Mouse (Mus musculus): Measurements from ENCODE around the gene Cldn14. TPM values are rescaled to one million over a fixed set of nuclear protein-coding genes. Genes with fewer than 3 reads are reported as not detected.
"Not testable (repeated sequence)": the region's sequence is repeated elsewhere in the genome, so short reads cannot be mapped to it uniquely, and the experiment has no call there.

The Cldn14 gene
- polyA plus RNA-seq, 1 experiment from 2014 or later: 0.61 TPM

- ATAC-seq: peak; percentile 84
- not testable (repeated sequence) for H3K4me2 ChIP-seq (ENCODE audit: low read depth, low read length); H3K9ac ChIP-seq (ENCODE audit: low read depth, low read length); H3K27me3 ChIP-seq (replicated peaks; ENCODE audit: control insufficient read depth, insufficient read depth, low read length); H3K4me3 ChIP-seq (ENCODE audit: low read length); H3K36me3 ChIP-seq (ENCODE audit: control insufficient read depth, insufficient read depth, low read length); H3K27ac ChIP-seq (ENCODE audit: low read length); H3K9me3 ChIP-seq (ENCODE audit: control insufficient read depth, low read length); H3K4me1 ChIP-seq (ENCODE audit: control insufficient read depth, insufficient read depth, low read length)
- 81% methylated on average over 8 of the region's 8 CpGs for WGBS
These were observed 4.9 kb upstream of the Cldn14 start for GRCm38 (mm10) chr16:94013328-94014086.

GRCm38 (mm10) chr16:94011224-94011623 lies 2.6 kb upstream of the Cldn14 start:
- WGBS: 13% methylated on average over 5 of the region's 5 CpGs
- no peak for ATAC-seq
- no peak overlapping the region for H3K27ac ChIP-seq (ENCODE audit: low read length)
- H3K4me3 ChIP-seq (ENCODE audit: low read length): no peak overlapping the region
- H3K4me2 ChIP-seq (ENCODE audit: low read depth, low read length): no peak overlapping the region
- no peaks in the 10 kb centered on the region for H3K9me3 ChIP-seq (ENCODE audit: control insufficient read depth, low read length)
- peaks cover 25% of the 10 kb centered on the region for H3K4me1 ChIP-seq (ENCODE audit: control insufficient read depth, insufficient read depth, low read length)
- no peaks in the 10 kb centered on the region for H3K36me3 ChIP-seq (ENCODE audit: control insufficient read depth, insufficient read depth, low read length)
- no peak overlapping the region for H3K9ac ChIP-seq (ENCODE audit: low read depth, low read length)
- H3K27me3 ChIP-seq (replicated peaks; ENCODE audit: control insufficient read depth, insufficient read depth, low read length): no peaks in the 10 kb centered on the region

GRCm38 (mm10) chr16:94010633-94011032 lies 2.0 kb upstream of the Cldn14 start:
- Histone ChIP-seq H3K4me3 (ENCODE audit: low read length) (no peak overlapping the region), H3K4me1 (ENCODE audit: control insufficient read depth, insufficient read depth, low read length) (peaks cover 25% of the 10 kb centered on the region), H3K9ac (ENCODE audit: low read depth, low read length) (no peak overlapping the region), H3K36me3 (ENCODE audit: control insufficient read depth, insufficient read depth, low read length) (no peaks in the 10 kb centered on the region), H3K27me3 (replicated peaks; ENCODE audit: control insufficient read depth, insufficient read depth, low read length) (no peaks in the 10 kb centered on the region), H3K9me3 (ENCODE audit: control insufficient read depth, low read length) (no peaks in the 10 kb centered on the region), H3K27ac (ENCODE audit: low read length) (no peak overlapping the region), H3K4me2 (ENCODE audit: low read depth, low read length) (no peak overlapping the region)
- 76% methylated on average over 3 of the region's 3 CpGs for WGBS
- ATAC-seq: no peak

- no peak overlapping the region for H3K4me3 ChIP-seq (ENCODE audit: low read length)
- ATAC-seq: no peak
- H3K9me3 ChIP-seq (ENCODE audit: control insufficient read depth, low read length): no peaks in the 10 kb centered on the region
- H3K4me1 ChIP-seq (ENCODE audit: control insufficient read depth, insufficient read depth, low read length): peaks cover 25% of the 10 kb centered on the region
- no peaks in the 10 kb centered on the region for H3K27me3 ChIP-seq (replicated peaks; ENCODE audit: control insufficient read depth, insufficient read depth, low read length)
- no peak overlapping the region for H3K27ac ChIP-seq (ENCODE audit: low read length)
- H3K4me2 ChIP-seq (ENCODE audit: low read depth, low read length): no peak overlapping the region
- 80% methylated on average over 5 of the region's 5 CpGs for WGBS
- no peak overlapping the region for H3K9ac ChIP-seq (ENCODE audit: low read depth, low read length)
- H3K36me3 ChIP-seq (ENCODE audit: control insufficient read depth, insufficient read depth, low read length): no peaks in the 10 kb centered on the region
These were observed 1.5 kb upstream of the Cldn14 start for GRCm38 (mm10) chr16:94010156-94010555.

- 62% methylated on average over 5 of the region's 5 CpGs for whole genome bisulfite sequencing
- no peak for ATAC-seq
- H3K4me1 ChIP-seq (ENCODE audit: control insufficient read depth, insufficient read depth, low read length): peaks cover 25% of the 10 kb centered on the region
These were observed 719 bp upstream of the Cldn14 start for GRCm38 (mm10) chr16:94009356-94009755.

GRCm38 (mm10) chr16:94006706-94007665 lies 1.7 kb downstream of the Cldn14 start:
- 54% methylated on average over 23 of the region's 23 CpGs for WGBS
- Histone ChIP-seq H3K4me2 (ENCODE audit: low read depth, low read length) (no peak overlapping the region), H3K27me3 (replicated peaks; ENCODE audit: control insufficient read depth, insufficient read depth, low read length) (no peaks in the 10 kb centered on the region), H3K4me1 (ENCODE audit: control insufficient read depth, insufficient read depth, low read length) (peaks cover 25% of the 10 kb centered on the region), H3K9ac (ENCODE audit: low read depth, low read length) (no peak overlapping the region), H3K4me3 (ENCODE audit: low read length) (no peak overlapping the region), H3K36me3 (ENCODE audit: control insufficient read depth, insufficient read depth, low read length) (no peaks in the 10 kb centered on the region), H3K27ac (ENCODE audit: low read length) (no peak overlapping the region), H3K9me3 (ENCODE audit: control insufficient read depth, low read length) (no peaks in the 10 kb centered on the region)
- no peak for ATAC-seq

More at GRCm38 (mm10) chr16:94009356-94009755, 719 bp upstream of the Cldn14 start:
- H3K9me3 ChIP-seq (ENCODE audit: control insufficient read depth, low read length): no peaks in the 10 kb centered on the region
- H3K9ac ChIP-seq (ENCODE audit: low read depth, low read length): no peak overlapping the region
- no peak overlapping the region for H3K27ac ChIP-seq (ENCODE audit: low read length)
- H3K4me3 ChIP-seq (ENCODE audit: low read length): no peak overlapping the region
- no peaks in the 10 kb centered on the region for H3K36me3 ChIP-seq (ENCODE audit: control insufficient read depth, insufficient read depth, low read length)
- H3K4me2 ChIP-seq (ENCODE audit: low read depth, low read length): no peak overlapping the region
- H3K27me3 ChIP-seq (replicated peaks; ENCODE audit: control insufficient read depth, insufficient read depth, low read length): no peaks in the 10 kb centered on the region

- no peak overlapping the region for H3K9ac ChIP-seq (ENCODE audit: low read depth, low read length)
- H3K27ac ChIP-seq (ENCODE audit: low read length): no peak overlapping the region
- 80% methylated on average over 6 of the region's 6 CpGs for WGBS
- no peaks in the 10 kb centered on the region for H3K27me3 ChIP-seq (replicated peaks; ENCODE audit: control insufficient read depth, insufficient read depth, low read length)
- ATAC-seq: no peak
- no peak overlapping the region for H3K4me3 ChIP-seq (ENCODE audit: low read length)
- no peaks in the 10 kb centered on the region for H3K9me3 ChIP-seq (ENCODE audit: control insufficient read depth, low read length)
- H3K36me3 ChIP-seq (ENCODE audit: control insufficient read depth, insufficient read depth, low read length): no peaks in the 10 kb centered on the region
- no peak overlapping the region for H3K4me2 ChIP-seq (ENCODE audit: low read depth, low read length)
- H3K4me1 ChIP-seq (ENCODE audit: control insufficient read depth, insufficient read depth, low read length): peaks cover 16% of the 10 kb centered on the region
These were observed 5.2 kb downstream of the Cldn14 start for GRCm38 (mm10) chr16:94003478-94003877.

GRCm38 (mm10) chr16:94001366-94001765 lies 7.3 kb downstream of the Cldn14 start:
- H3K27ac ChIP-seq (ENCODE audit: low read length): no peak overlapping the region
- H3K4me3 ChIP-seq (ENCODE audit: low read length): no peak overlapping the region
- WGBS: 81% methylated on average over 6 of the region's 6 CpGs
- H3K4me1 ChIP-seq (ENCODE audit: control insufficient read depth, insufficient read depth, low read length): peaks cover 1% of the 10 kb centered on the region
- ATAC-seq: no peak
- no peaks in the 10 kb centered on the region for H3K36me3 ChIP-seq (ENCODE audit: control insufficient read depth, insufficient read depth, low read length)
- no peak overlapping the region for H3K4me2 ChIP-seq (ENCODE audit: low read depth, low read length)
- H3K27me3 ChIP-seq (replicated peaks; ENCODE audit: control insufficient read depth, insufficient read depth, low read length): no peaks in the 10 kb centered on the region
- no peak overlapping the region for H3K9ac ChIP-seq (ENCODE audit: low read depth, low read length)
- no peaks in the 10 kb centered on the region for H3K9me3 ChIP-seq (ENCODE audit: control insufficient read depth, low read length)

- H3K4me2 ChIP-seq (ENCODE audit: low read depth, low read length): no peak overlapping the region
- no peak overlapping the region for H3K4me3 ChIP-seq (ENCODE audit: low read length)
- WGBS: 37% methylated on average over 5 of the region's 5 CpGs
- no peak for ATAC-seq
- no peaks in the 10 kb centered on the region for H3K4me1 ChIP-seq (ENCODE audit: control insufficient read depth, insufficient read depth, low read length)
- no peaks in the 10 kb centered on the region for H3K27me3 ChIP-seq (replicated peaks; ENCODE audit: control insufficient read depth, insufficient read depth, low read length)
- no peaks in the 10 kb centered on the region for H3K36me3 ChIP-seq (ENCODE audit: control insufficient read depth, insufficient read depth, low read length)
- H3K27ac ChIP-seq (ENCODE audit: low read length): no peak overlapping the region
- no peak overlapping the region for H3K9ac ChIP-seq (ENCODE audit: low read depth, low read length)
- H3K9me3 ChIP-seq (ENCODE audit: control insufficient read depth, low read length): no peaks in the 10 kb centered on the region
These were observed 9.7 kb downstream of the Cldn14 start for GRCm38 (mm10) chr16:93998895-93999294.

Data from intestine, embryonic 16.5 days (tissue).